9 mouse cellular contexts compared by ENCODE assay signal in the genomic region with DNA sequence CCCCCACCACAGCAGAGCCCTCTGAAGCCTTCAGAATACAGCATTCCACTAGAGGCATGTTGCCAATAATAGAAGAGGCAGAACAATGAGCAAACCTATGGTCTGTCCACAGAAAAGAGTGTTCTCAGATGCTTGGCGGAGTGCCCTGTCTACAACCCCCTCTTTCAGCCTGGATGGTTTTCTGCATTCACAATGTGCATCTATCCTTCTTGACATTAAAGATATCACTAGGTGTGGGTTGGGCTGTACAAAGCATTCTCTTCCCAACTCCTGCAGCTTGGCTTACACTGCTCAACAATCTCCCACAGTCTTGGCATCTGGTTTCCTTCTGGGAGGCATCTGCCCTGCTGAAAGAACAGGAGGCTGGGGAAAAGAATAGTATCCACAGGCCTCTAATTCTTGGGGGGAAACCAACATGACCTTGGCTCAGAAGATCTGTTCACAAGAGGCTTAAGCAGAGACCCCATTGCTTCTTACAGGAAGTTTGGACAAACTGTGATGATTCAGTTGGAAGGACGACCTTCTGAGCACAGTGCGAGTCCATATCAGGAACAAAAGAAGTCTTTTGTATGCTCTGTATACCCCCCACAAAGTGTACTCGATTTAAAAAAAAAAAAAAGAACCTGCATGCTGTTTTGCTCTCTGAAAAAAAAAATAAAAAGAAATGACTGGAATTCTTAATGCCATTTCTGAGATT.
A peak's percentile ranks its signal among the peaks of the same experiment; 100 is the strongest.
DNase-seq lines count a peak whose midpoint lies in the region; ATAC-seq and TF ChIP-seq lines count a peak whose summit lies in the region.
"Had no signal": no experiment of that assay in that cellular context is flagged by ENCODE, and none has a peak within 500 bp of the region (broad histone marks: within the 10 kb centered on the region; RNA-seq: fewer than 3 reads in every experiment).

No protein-coding gene starts in this region.

- H3K27me3 ChIP-seq in lung, embryonic 14.5 days (ENCODE audit: insufficient read depth, low read length), result no peaks in the 10 kb centered on the region
- no peaks in the 10 kb centered on the region for H3K27me3 ChIP-seq in forebrain, embryonic 14.5 days (replicated peaks; ENCODE audit: control insufficient read depth, insufficient read depth, low read length)

- intact Hi-C loops in gastrocnemius, postnatal 36 days (cut with DNase I), result no loop called here

- peak; percentile 46 for DNase-seq in lung, embryonic 14.5 days
- DNase-seq in lung, postnatal 36 days, result no peak
- peak; percentile 77 for DNase-seq in forebrain, embryonic 14.5 days (ENCODE audit: low spot score)
- peak; percentile 26 to 45 for DNase-seq in layer of hippocampus, postnatal 14 days (ENCODE audit: low spot score in 2 of 2)
- DNase-seq in right cerebral cortex, adult 18-20 months, result peak; percentile 73
- DNase-seq in kidney, postnatal 4 days, result no peak
- no peak for DNase-seq in urinary bladder, adult 2 months (ENCODE audit: low spot score)
- DNase-seq in gastrocnemius, postnatal 36 days, result no peak

- no peak overlapping the region for H3K4me3 ChIP-seq in lung, embryonic 14.5 days (ENCODE audit: low read depth, low read length)
- H3K4me3 ChIP-seq in forebrain, embryonic 14.5 days (ENCODE audit: low read depth, low read length), result no peak overlapping the region
- H3K4me3 ChIP-seq: erythroblast, embryonic 14.5 days had no signal

- 57% methylated on average over 4 of the region's 4 CpGs for WGBS in lung, embryonic 14.5 days
- WGBS in forebrain, embryonic 14.5 days, result 22% methylated on average over 4 of the region's 4 CpGs

- no peaks in the 10 kb centered on the region for H3K36me3 ChIP-seq in lung, embryonic 14.5 days (ENCODE audit: insufficient read depth)
- H3K36me3 ChIP-seq in forebrain, embryonic 14.5 days (ENCODE audit: control insufficient read depth, insufficient read depth, low read length), result no peaks in the 10 kb centered on the region

- H3K9me3 ChIP-seq in lung, embryonic 14.5 days (ENCODE audit: low read depth, low read length), result no peaks in the 10 kb centered on the region
- no peaks in the 10 kb centered on the region for H3K9me3 ChIP-seq in forebrain, embryonic 14.5 days (replicated peaks; ENCODE audit: control insufficient read depth, low read length)

- no peak overlapping the region for H3K4me2 ChIP-seq in lung, embryonic 14.5 days
- H3K4me2 ChIP-seq in forebrain, embryonic 14.5 days (ENCODE audit: low read length), result no peak overlapping the region

- no peak overlapping the region for H3K27ac ChIP-seq in lung, embryonic 14.5 days (ENCODE audit: low read depth)
- H3K27ac ChIP-seq in forebrain, embryonic 14.5 days (ENCODE audit: low read depth, low read length), result no peak overlapping the region

- H3K4me1 ChIP-seq in lung, embryonic 14.5 days (ENCODE audit: insufficient read depth), result no peaks in the 10 kb centered on the region
- H3K4me1 ChIP-seq in forebrain, embryonic 14.5 days (ENCODE audit: control insufficient read depth, insufficient read depth, low read length), result no peaks in the 10 kb centered on the region

- H3K9ac ChIP-seq in lung, embryonic 14.5 days, result no peak overlapping the region
- H3K9ac ChIP-seq in forebrain, embryonic 14.5 days (ENCODE audit: low read length), result no peak overlapping the region

- peak; percentile 76; the same call in 1 of the 2 replicates for ATAC-seq in lung, embryonic 14.5 days (ENCODE audit: insufficient read depth)
- ATAC-seq in forebrain, embryonic 14.5 days, result peak; percentile 88

- TF ChIP-seq CTCF in lung, embryonic 14.5 days (IDR thresholded peaks at IDR 0.05; ENCODE audit: low read depth), result no peak

Comparison
In these comparisons a context has a peak if more than half of its experiments do, and no peak if none do; other contexts are left out.
1. DNase-seq: peak in lung, embryonic 14.5 days (single experiment), forebrain, embryonic 14.5 days (single experiment), layer of hippocampus, postnatal 14 days (2 of 2) and right cerebral cortex, adult 18-20 months (single experiment); none in lung, postnatal 36 days (single experiment), kidney, postnatal 4 days (0 of 2), urinary bladder, adult 2 months (single experiment) and gastrocnemius, postnatal 36 days (0 of 2).